Mouse (Mus musculus): ENCODE results near the gene Hist1h2ac. TPM values are rescaled to one million over a fixed set of nuclear protein-coding genes. Genes with fewer than 3 reads are reported as not detected.
"Not testable (repeated sequence)": the region's sequence is repeated elsewhere in the genome, so short reads cannot be mapped to it uniquely, and the experiment has no call there.

Gene Hist1h2ac
- polyA plus RNA-seq, 1 experiment from 2014 or later = 2.2 TPM

GRCm38 (mm10) chr13:23702801-23703200 is 19.1 kb upstream of the Hist1h2ac start:
- H3K9ac ChIP-seq (ENCODE audit: low read length); ATAC-seq (ENCODE audit: low read depth); H3K27me3 ChIP-seq (ENCODE audit: control insufficient read depth, insufficient read depth, low read depth, low read length); H3K27ac ChIP-seq (ENCODE audit: low read length); H3K9me3 ChIP-seq (ENCODE audit: control insufficient read depth, low read length); H3K4me3 ChIP-seq (ENCODE audit: low read length); H3K36me3 ChIP-seq (ENCODE audit: control insufficient read depth, insufficient read depth, low read length); H3K4me2 ChIP-seq (ENCODE audit: low read depth, low read length): not testable (repeated sequence)
- peaks cover 11% of the 10 kb centered on the region; the same call in 1 of the 2 replicates for H3K4me1 ChIP-seq (replicated peaks; ENCODE audit: control insufficient read depth, insufficient read depth, low read length)
- 55% methylated on average over 2 of the region's 2 CpGs for WGBS

- Histone ChIP-seq H3K9me3 (ENCODE audit: control insufficient read depth, low read length) (no peaks in the 10 kb centered on the region), H3K4me1 (replicated peaks; ENCODE audit: control insufficient read depth, insufficient read depth, low read length) (peaks cover 11% of the 10 kb centered on the region; the same call in 1 of the 2 replicates), H3K9ac (ENCODE audit: low read length) (no peak overlapping the region), H3K27ac (ENCODE audit: low read length) (no peak overlapping the region), H3K4me2 (ENCODE audit: low read depth, low read length) (no peak overlapping the region), H3K27me3 (ENCODE audit: control insufficient read depth, insufficient read depth, low read depth, low read length) (no peaks in the 10 kb centered on the region), H3K36me3 (ENCODE audit: control insufficient read depth, insufficient read depth, low read length) (no peaks in the 10 kb centered on the region), H3K4me3 (ENCODE audit: low read length) (no peak overlapping the region)
- no peak for ATAC-seq (ENCODE audit: low read depth)
- WGBS = 66% methylated on average over 4 of the region's 4 CpGs
Observed at GRCm38 (mm10) chr13:23702220-23702619, 18.5 kb upstream of the Hist1h2ac start.

- H3K4me2 ChIP-seq (ENCODE audit: low read depth, low read length) = 0 out of 2 replicates have a peak overlapping the region, but pooled peaks have one; percentile 18
- H3K9ac ChIP-seq (ENCODE audit: low read length) = no peak overlapping the region
- WGBS = 14% methylated on average over 8 of the region's 8 CpGs
- no peaks in the 10 kb centered on the region for H3K27me3 ChIP-seq (ENCODE audit: control insufficient read depth, insufficient read depth, low read depth, low read length)
- no peaks in the 10 kb centered on the region for H3K36me3 ChIP-seq (ENCODE audit: control insufficient read depth, insufficient read depth, low read length)
- no peak overlapping the region for H3K27ac ChIP-seq (ENCODE audit: low read length)
- no peak overlapping the region for H3K4me3 ChIP-seq (ENCODE audit: low read length)
- no peaks in the 10 kb centered on the region for H3K9me3 ChIP-seq (ENCODE audit: control insufficient read depth, low read length)
- H3K4me1 ChIP-seq (replicated peaks; ENCODE audit: control insufficient read depth, insufficient read depth, low read length) = peaks cover 17% of the 10 kb centered on the region
- ATAC-seq (ENCODE audit: low read depth) = peak; percentile 48
Observed at GRCm38 (mm10) chr13:23700786-23701520, 17.2 kb upstream of the Hist1h2ac start.

DNA sequence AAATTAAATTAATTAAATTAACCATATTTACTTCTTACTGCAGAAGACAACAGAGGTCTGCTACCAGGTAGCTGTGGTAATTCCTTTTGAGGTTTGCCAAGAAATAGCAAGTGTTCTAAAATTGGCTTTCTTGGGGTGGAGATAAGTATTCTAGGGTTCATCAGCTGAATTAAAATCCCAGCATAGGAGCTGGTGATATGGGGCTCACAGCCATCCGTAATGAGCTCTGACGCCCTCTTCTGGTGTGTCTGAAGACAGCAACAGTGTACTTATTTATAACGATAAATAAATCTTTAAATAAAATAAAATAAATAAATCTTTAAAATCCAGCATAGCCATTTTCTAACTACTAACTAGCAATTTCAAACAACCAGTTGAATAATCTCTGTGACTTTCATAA is 16.0 kb upstream of the Hist1h2ac start:
- no peaks in the 10 kb centered on the region for H3K27me3 ChIP-seq (ENCODE audit: control insufficient read depth, insufficient read depth, low read depth, low read length)
- H3K4me2 ChIP-seq (ENCODE audit: low read depth, low read length) = no peak overlapping the region
- 67% methylated on average over 3 of the region's 3 CpGs for WGBS
- no peaks in the 10 kb centered on the region for H3K9me3 ChIP-seq (ENCODE audit: control insufficient read depth, low read length)
- ATAC-seq (ENCODE audit: low read depth) = no peak
- H3K9ac ChIP-seq (ENCODE audit: low read length) = no peak overlapping the region
- peaks cover 18% of the 10 kb centered on the region for H3K4me1 ChIP-seq (replicated peaks; ENCODE audit: control insufficient read depth, insufficient read depth, low read length)
- H3K27ac ChIP-seq (ENCODE audit: low read length) = no peak overlapping the region
- H3K36me3 ChIP-seq (ENCODE audit: control insufficient read depth, insufficient read depth, low read length) = no peaks in the 10 kb centered on the region
- no peak overlapping the region for H3K4me3 ChIP-seq (ENCODE audit: low read length)

DNA sequence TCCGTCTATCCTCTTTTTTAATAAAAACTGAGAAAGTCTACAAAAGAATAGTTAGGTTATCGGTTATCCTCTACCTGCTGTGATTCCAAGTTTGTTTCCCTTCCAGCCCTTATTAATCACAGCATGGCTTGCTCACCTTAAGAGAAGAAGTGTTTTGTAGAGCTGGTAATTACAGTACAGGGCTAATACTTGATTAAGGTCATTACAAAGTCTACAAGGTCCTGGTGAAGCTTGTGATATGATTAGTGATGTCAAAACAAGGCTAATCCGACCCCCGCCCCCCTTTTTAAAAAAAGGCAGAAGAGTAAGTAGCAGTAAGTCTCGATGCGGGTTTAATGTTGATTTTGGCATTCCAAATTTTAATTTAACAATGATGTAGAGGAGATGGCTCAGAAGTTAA is 15.2 kb upstream of the Hist1h2ac start:
- Histone ChIP-seq H3K27me3 (ENCODE audit: control insufficient read depth, insufficient read depth, low read depth, low read length) (no peaks in the 10 kb centered on the region), H3K36me3 (ENCODE audit: control insufficient read depth, insufficient read depth, low read length) (no peaks in the 10 kb centered on the region), H3K9me3 (ENCODE audit: control insufficient read depth, low read length) (no peaks in the 10 kb centered on the region), H3K27ac (ENCODE audit: low read length) (peak overlapping the region; percentile 84), H3K4me1 (replicated peaks; ENCODE audit: control insufficient read depth, insufficient read depth, low read length) (peaks cover 18% of the 10 kb centered on the region), H3K4me3 (ENCODE audit: low read length) (no peak overlapping the region), H3K4me2 (ENCODE audit: low read depth, low read length) (peak overlapping the region; percentile 47), H3K9ac (ENCODE audit: low read length) (peak overlapping the region; percentile 43; the same call in 1 of the 2 replicates)
- WGBS = 54% methylated on average over 6 of the region's 6 CpGs
- no peak for ATAC-seq (ENCODE audit: low read depth)

- Histone ChIP-seq H3K27me3 (ENCODE audit: control insufficient read depth, insufficient read depth, low read depth, low read length) (no peaks in the 10 kb centered on the region), H3K4me3 (ENCODE audit: low read length) (peak within 1 kb of the TSS; percentile 51), H3K4me2 (ENCODE audit: low read depth, low read length) (peak within 1 kb of the TSS; percentile 74), H3K36me3 (ENCODE audit: control insufficient read depth, insufficient read depth, low read length) (no peaks in the 10 kb centered on the region), H3K9me3 (ENCODE audit: control insufficient read depth, low read length) (no peaks in the 10 kb centered on the region), H3K27ac (ENCODE audit: low read length) (peak within 1 kb of the TSS; percentile 91), H3K4me1 (replicated peaks; ENCODE audit: control insufficient read depth, insufficient read depth, low read length) (peaks cover 18% of the 10 kb centered on the region), H3K9ac (ENCODE audit: low read length) (peak within 1 kb of the TSS; percentile 63)
- ATAC-seq (ENCODE audit: low read depth) = peak; percentile 96
- 0% methylated on average over 21 of the region's 22 CpGs for WGBS
Observed at GRCm38 (mm10) chr13:23698300-23698693, 14.5 kb upstream of the Hist1h2ac start, which contains the start of gene Hist1h4c. Gene Hist1h4c, minus strand, starts transcription at chr13:23698454.

DNA sequence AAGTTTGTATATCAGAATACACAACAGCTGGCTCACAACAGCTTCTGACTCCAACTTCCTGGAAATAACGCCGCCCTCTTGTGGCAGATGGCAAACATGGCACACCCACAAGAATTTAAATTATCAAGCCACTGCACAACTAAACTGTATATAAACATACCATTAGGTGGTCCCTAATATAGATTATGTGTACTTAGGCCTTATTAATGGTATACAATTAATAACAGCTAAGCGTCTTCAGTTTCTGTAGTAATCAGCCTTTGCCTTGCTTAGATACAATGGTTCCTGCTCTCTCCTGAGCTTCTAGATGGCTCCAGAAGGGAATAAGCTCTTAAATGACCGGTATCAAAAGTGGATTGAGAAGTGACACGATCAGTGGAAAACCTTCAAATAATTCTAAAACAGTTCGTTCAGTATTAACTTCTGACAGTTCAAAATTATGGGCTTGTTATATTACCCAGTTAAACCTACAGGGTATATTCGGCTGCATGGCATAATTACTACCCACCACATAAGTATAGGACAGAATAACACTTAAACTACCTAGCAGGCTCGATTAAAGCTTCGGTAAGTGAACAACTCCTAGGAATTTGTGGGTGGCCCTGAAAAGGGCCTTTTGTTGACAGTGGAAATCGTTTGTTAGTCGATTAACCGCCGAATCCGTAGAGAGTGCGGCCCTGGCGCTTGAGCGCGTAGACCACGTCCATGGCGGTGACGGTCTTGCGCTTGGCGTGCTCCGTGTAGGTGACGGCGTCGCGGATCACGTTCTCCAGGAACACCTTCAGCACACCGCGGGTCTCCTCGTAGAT is 13.9 kb upstream of the Hist1h2ac start:
- peak overlapping the region; percentile 51 for H3K4me3 ChIP-seq (ENCODE audit: low read length)
- 0% methylated on average over 21 of the region's 32 CpGs for WGBS
- peaks cover 18% of the 10 kb centered on the region for H3K4me1 ChIP-seq (replicated peaks; ENCODE audit: control insufficient read depth, insufficient read depth, low read length)
- H3K27ac ChIP-seq (ENCODE audit: low read length) = peak overlapping the region; percentile 91
- no peaks in the 10 kb centered on the region for H3K27me3 ChIP-seq (ENCODE audit: control insufficient read depth, insufficient read depth, low read depth, low read length)
- H3K4me2 ChIP-seq (ENCODE audit: low read depth, low read length) = peak overlapping the region; percentile 74
- H3K36me3 ChIP-seq (ENCODE audit: control insufficient read depth, insufficient read depth, low read length) = no peaks in the 10 kb centered on the region
- peak; percentile 39 for ATAC-seq (ENCODE audit: low read depth)
- H3K9me3 ChIP-seq (ENCODE audit: control insufficient read depth, low read length) = no peaks in the 10 kb centered on the region
- peak overlapping the region; percentile 63 for H3K9ac ChIP-seq (ENCODE audit: low read length)

- Histone ChIP-seq H3K9me3 (ENCODE audit: control insufficient read depth, low read length) (no peaks in the 10 kb centered on the region), H3K9ac (ENCODE audit: low read length) (peak overlapping the region; percentile 39; the same call in 1 of the 2 replicates), H3K4me3 (ENCODE audit: low read length) (no peak overlapping the region), H3K4me1 (replicated peaks; ENCODE audit: control insufficient read depth, insufficient read depth, low read length) (peaks cover 17% of the 10 kb centered on the region), H3K27ac (ENCODE audit: low read length) (peak overlapping the region; percentile 84), H3K36me3 (ENCODE audit: control insufficient read depth, insufficient read depth, low read length) (no peaks in the 10 kb centered on the region), H3K27me3 (ENCODE audit: control insufficient read depth, insufficient read depth, low read depth, low read length) (no peaks in the 10 kb centered on the region), H3K4me2 (ENCODE audit: low read depth, low read length) (peak overlapping the region; percentile 9)
- ATAC-seq (ENCODE audit: low read depth) = no peak
- 57% methylated on average over 15 of the region's 15 CpGs for WGBS
Observed at GRCm38 (mm10) chr13:23696061-23696474, 12.3 kb upstream of the Hist1h2ac start.

GRCm38 (mm10) chr13:23695514-23695913 is 11.8 kb upstream of the Hist1h2ac start, which contains the start of gene Hist1h1t:
Gene Hist1h1t, plus strand, starts transcription at chr13:23695814.
- Histone ChIP-seq H3K4me3 (ENCODE audit: low read length) (no peak within 1 kb of the TSS), H3K4me2 (ENCODE audit: low read depth, low read length) (peak within 1 kb of the TSS; percentile 9), H3K9ac (ENCODE audit: low read length) (peak within 1 kb of the TSS; percentile 39; the same call in 1 of the 2 replicates), H3K4me1 (replicated peaks; ENCODE audit: control insufficient read depth, insufficient read depth, low read length) (peaks cover 14% of the 10 kb centered on the region), H3K27me3 (ENCODE audit: control insufficient read depth, insufficient read depth, low read depth, low read length) (no peaks in the 10 kb centered on the region), H3K36me3 (ENCODE audit: control insufficient read depth, insufficient read depth, low read length) (no peaks in the 10 kb centered on the region), H3K27ac (ENCODE audit: low read length) (peak within 1 kb of the TSS; percentile 84), H3K9me3 (ENCODE audit: control insufficient read depth, low read length) (no peaks in the 10 kb centered on the region)
- WGBS = 34% methylated on average over 9 of the region's 13 CpGs
- no peak for ATAC-seq (ENCODE audit: low read depth)
